Mouse (Mus musculus): ENCODE data around the gene Olfr741.

DNA sequence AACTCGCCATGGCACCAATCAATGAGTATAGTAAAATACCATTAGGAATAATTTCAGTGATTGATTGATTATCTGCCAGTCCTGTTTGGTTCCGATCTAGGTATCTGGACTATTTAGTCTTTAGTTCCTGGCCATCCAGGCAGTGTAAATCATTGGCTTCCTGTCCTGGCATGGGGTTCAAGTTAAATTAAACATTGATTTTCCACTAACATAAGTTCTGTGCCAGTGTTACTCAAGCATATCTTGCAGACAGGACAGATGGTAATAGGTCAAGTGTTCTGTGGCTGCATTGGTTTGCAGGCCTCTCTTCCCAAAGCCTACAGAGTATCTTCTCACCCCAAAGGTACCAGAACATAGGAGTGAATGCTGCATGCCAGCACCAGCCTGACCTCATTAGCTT, 5.9 kb downstream of the Olfr741 start:
- no peak for TF ChIP-seq CTCF (conservative IDR thresholded peaks at IDR 0.05; ENCODE audit: low read length)
- no peak for TF ChIP-seq NANOG (IDR thresholded peaks at IDR 0.05; ENCODE audit: borderline replicate concordance, low read length)

Data from E14TG2a.4 (cell line).